In genomic region chr8:122666338-122666764, GRCm38 (mm10) we compare ENCODE assay signal across 8 mouse cellular contexts. TPM values are rescaled to one million over a fixed set of nuclear protein-coding genes. Genes with fewer than 3 reads are reported as not detected.
DNase-seq lines count a peak whose midpoint lies in the region; ATAC-seq and TF ChIP-seq lines count a peak whose summit lies in the region.

No protein-coding gene starts in this region.

- TF ChIP-seq POLR2A in thymus, adult 2 months (IDR thresholded peaks at IDR 0.05; ENCODE audit: control insufficient read depth, extremely low read depth, insufficient read depth, low read length, poor library complexity): no peak

- H3K9me3 ChIP-seq in hindbrain, embryonic 15.5 days: no peaks in the 10 kb centered on the region
- H3K9me3 ChIP-seq in liver, embryonic 15.5 days (replicated peaks): no peaks in the 10 kb centered on the region

- ATAC-seq in erythroblast, adult 5-6 weeks (replicated peaks; ENCODE audit: low FRiP score, poor library complexity, severe bottlenecking): peak; percentile 67
- ATAC-seq in hindbrain, embryonic 15.5 days (ENCODE audit: low FRiP score, low read depth): 0 out of 2 replicates have a peak, but pooled peaks have one; percentile 1
- ATAC-seq in liver, embryonic 15.5 days (ENCODE audit: insufficient read depth): peak; percentile 86

- H3K27me3 ChIP-seq in thymus, adult 2 months (ENCODE audit: control insufficient read depth, insufficient read depth, low read length): no peaks in the 10 kb centered on the region
- no peaks in the 10 kb centered on the region for H3K27me3 ChIP-seq in hindbrain, embryonic 15.5 days
- H3K27me3 ChIP-seq in liver, embryonic 15.5 days: peaks cover 41% of the 10 kb centered on the region
- H3K27me3 ChIP-seq in splenic B cell, adult 2 months (ENCODE audit: control insufficient read depth, insufficient read depth, low read length, poor library complexity, severe bottlenecking): no peaks in the 10 kb centered on the region

- WGBS in thymus, adult 2 months: 34% methylated on average over 9 of the region's 9 CpGs
- WGBS in hindbrain, embryonic 15.5 days: 45% methylated on average over 9 of the region's 9 CpGs
- WGBS in liver, embryonic 15.5 days (ENCODE audit: insufficient replicate concordance): 6% methylated on average over 9 of the region's 9 CpGs

- no peak for DNase-seq in thymus, adult 2 months
- DNase-seq in thymus, adult 18-20 months: no peak
- peak; percentile 50 for DNase-seq in splenic B cell, adult 2 months (ENCODE audit: low read depth, low spot score)
- DNase-seq in right cerebral cortex, postnatal 14 days: no peak
- no peak for DNase-seq in natural killer cell, adult 2 months (ENCODE audit: low spot score in 2 of 2)

- 0 out of 2 replicates have a peak overlapping the region, but pooled peaks have one; percentile 9 for H3K4me2 ChIP-seq in hindbrain, embryonic 15.5 days
- peak overlapping the region; percentile 65 for H3K4me2 ChIP-seq in liver, embryonic 15.5 days

- 0 out of 2 replicates have a peak overlapping the region, but pooled peaks have one; percentile 10 for H3K4me3 ChIP-seq in thymus, adult 2 months (ENCODE audit: control insufficient read depth, insufficient read depth, low read length)
- H3K4me3 ChIP-seq in hindbrain, embryonic 15.5 days: no peak overlapping the region
- H3K4me3 ChIP-seq in liver, embryonic 15.5 days (replicated peaks): peak overlapping the region; percentile 28

- H3K4me1 ChIP-seq in thymus, adult 2 months (replicated peaks; ENCODE audit: control insufficient read depth, insufficient read depth, low read length): peaks cover 51% of the 10 kb centered on the region
- H3K4me1 ChIP-seq in hindbrain, embryonic 15.5 days (replicated peaks): peaks cover 85% of the 10 kb centered on the region
- peaks cover 68% of the 10 kb centered on the region for H3K4me1 ChIP-seq in liver, embryonic 15.5 days (replicated peaks)

- no peak for TF ChIP-seq CTCF in thymus, adult 2 months (IDR thresholded peaks at IDR 0.05; ENCODE audit: borderline replicate concordance, control insufficient read depth, extremely low read depth, insufficient read depth, low read length, poor library complexity)

- H3K36me3 ChIP-seq in thymus, adult 2 months (ENCODE audit: control insufficient read depth, insufficient read depth, low read length): no peaks in the 10 kb centered on the region
- H3K36me3 ChIP-seq in hindbrain, embryonic 15.5 days: no peaks in the 10 kb centered on the region
- no peaks in the 10 kb centered on the region for H3K36me3 ChIP-seq in liver, embryonic 15.5 days (replicated peaks)
- H3K36me3 ChIP-seq in splenic B cell, adult 2 months (ENCODE audit: control insufficient read depth, insufficient read depth, low read length, poor library complexity, severe bottlenecking): no peaks in the 10 kb centered on the region; the same call in 1 of the 2 replicates

- peak overlapping the region; percentile 54 for H3K27ac ChIP-seq in thymus, adult 2 months (ENCODE audit: control insufficient read depth, insufficient read depth, low read length)
- H3K27ac ChIP-seq in hindbrain, embryonic 15.5 days (replicated peaks): peak overlapping the region; percentile 69
- peak overlapping the region; percentile 53 for H3K27ac ChIP-seq in liver, embryonic 15.5 days (replicated peaks)

- no peak overlapping the region for H3K9ac ChIP-seq in hindbrain, embryonic 15.5 days
- H3K9ac ChIP-seq in liver, embryonic 15.5 days: 0 out of 2 replicates have a peak overlapping the region, but pooled peaks have one; percentile 8

RNA-seq across cellular contexts. Expression of gene Cbfa2t3, which starts 32.6 kb away (rescaled TPM):
- 62.3 and 76.8 TPM in 2 replicates for polyA plus RNA-seq in thymus, adult 2 months (2012; rRNA removed)
- 10.9 and 13.1 TPM in 2 replicates for total RNA-seq in erythroblast, adult 5-6 weeks (2015; ENCODE audit: low replicate concordance)
- 10.9 and 13.8 TPM in 2 replicates for total RNA-seq in erythroblast, adult 5-6 weeks (2017; ENCODE audit: low replicate concordance)
- polyA plus RNA-seq in hindbrain, embryonic 15.5 days (2015; fragmentation: Nextera tagmentation; extraction: Ambion mirVana): 19.1 and 21.2 TPM in 2 replicates
- 3.5 and 3.6 TPM in 2 replicates for polyA plus RNA-seq in liver, embryonic 15.5 days (2015; fragmentation: Nextera tagmentation; extraction: Ambion mirVana)

RNA-seq across cellular contexts. Expression of gene Pabpn1l, which starts 43.8 kb away (rescaled TPM):
- 0.20 and 0.42 TPM in 2 replicates for polyA plus RNA-seq in thymus, adult 2 months (2012; rRNA removed)
- total RNA-seq in erythroblast, adult 5-6 weeks (2015; ENCODE audit: low replicate concordance): not detected in 2 replicates
- total RNA-seq in erythroblast, adult 5-6 weeks (2017; ENCODE audit: low replicate concordance): not detected in 2 replicates
- polyA plus RNA-seq in hindbrain, embryonic 15.5 days (2015; fragmentation: Nextera tagmentation; extraction: Ambion mirVana): not detected in 2 replicates
- not detected in 2 replicates for polyA plus RNA-seq in liver, embryonic 15.5 days (2015; fragmentation: Nextera tagmentation; extraction: Ambion mirVana)

RNA-seq across cellular contexts. Expression of gene Trappc2l, which starts 54.9 kb away (rescaled TPM):
- polyA plus RNA-seq in thymus, adult 2 months (2012; rRNA removed): 104 and 133 TPM in 2 replicates
- total RNA-seq in erythroblast, adult 5-6 weeks (2015; ENCODE audit: low replicate concordance): 17.7 and 26.8 TPM in 2 replicates
- total RNA-seq in erythroblast, adult 5-6 weeks (2017; ENCODE audit: low replicate concordance): 9.1 and 10.2 TPM in 2 replicates
- 109 and 112 TPM in 2 replicates for polyA plus RNA-seq in hindbrain, embryonic 15.5 days (2015; fragmentation: Nextera tagmentation; extraction: Ambion mirVana)
- polyA plus RNA-seq in liver, embryonic 15.5 days (2015; fragmentation: Nextera tagmentation; extraction: Ambion mirVana): 24.2 and 33.1 TPM in 2 replicates

RNA-seq across cellular contexts. Expression of gene Galns, which starts 55.1 kb away (rescaled TPM):
- 15.6 and 19.2 TPM in 2 replicates for polyA plus RNA-seq in thymus, adult 2 months (2012; rRNA removed)
- total RNA-seq in erythroblast, adult 5-6 weeks (2015; ENCODE audit: low replicate concordance): 8.6 and 23.2 TPM in 2 replicates
- 8.6 and 15.5 TPM in 2 replicates for total RNA-seq in erythroblast, adult 5-6 weeks (2017; ENCODE audit: low replicate concordance)
- 6.8 and 8.1 TPM in 2 replicates for polyA plus RNA-seq in hindbrain, embryonic 15.5 days (2015; fragmentation: Nextera tagmentation; extraction: Ambion mirVana)
- 8.2 and 8.8 TPM in 2 replicates for polyA plus RNA-seq in liver, embryonic 15.5 days (2015; fragmentation: Nextera tagmentation; extraction: Ambion mirVana)

Comparison
In these comparisons a context has a peak if more than half of its experiments do, and no peak if none do; other contexts are left out.
1. ATAC-seq: peak in every context shown above with its lines; median percentile 86 in liver, embryonic 15.5 days; 67 in erythroblast, adult 5-6 weeks; 1 in hindbrain, embryonic 15.5 days.